Mouse (Mus musculus): Measurements from ENCODE around the gene Ptcra. TPM values are rescaled to one million over a fixed set of nuclear protein-coding genes. Genes with fewer than 3 reads are reported as not detected.
"Not testable (repeated sequence)": the region's sequence is repeated elsewhere in the genome, so short reads cannot be mapped to it uniquely, and the experiment has no call there.

Ptcra gene
- total RNA-seq, 2 experiments from 2014 or later: 0.72 TPM; not detected in 1

GRCm38 (mm10) chr17:46772038-46772403, 8.5 kb upstream of the Ptcra start:
- no peak for ATAC-seq (replicated peaks; ENCODE audit: poor library complexity)

- ATAC-seq (replicated peaks; ENCODE audit: poor library complexity): no peak
Measured at GRCm38 (mm10) chr17:46771616-46772015, 8.1 kb upstream of the Ptcra start.

- 0 out of 2 replicates have a peak, but pooled peaks have one; percentile 27 for ATAC-seq (replicated peaks; ENCODE audit: poor library complexity)
Measured at GRCm38 (mm10) chr17:46771025-46771424, 7.5 kb upstream of the Ptcra start.

- ATAC-seq (replicated peaks; ENCODE audit: poor library complexity): no peak
Measured at GRCm38 (mm10) chr17:46770546-46770945, 7.0 kb upstream of the Ptcra start.

DNA sequence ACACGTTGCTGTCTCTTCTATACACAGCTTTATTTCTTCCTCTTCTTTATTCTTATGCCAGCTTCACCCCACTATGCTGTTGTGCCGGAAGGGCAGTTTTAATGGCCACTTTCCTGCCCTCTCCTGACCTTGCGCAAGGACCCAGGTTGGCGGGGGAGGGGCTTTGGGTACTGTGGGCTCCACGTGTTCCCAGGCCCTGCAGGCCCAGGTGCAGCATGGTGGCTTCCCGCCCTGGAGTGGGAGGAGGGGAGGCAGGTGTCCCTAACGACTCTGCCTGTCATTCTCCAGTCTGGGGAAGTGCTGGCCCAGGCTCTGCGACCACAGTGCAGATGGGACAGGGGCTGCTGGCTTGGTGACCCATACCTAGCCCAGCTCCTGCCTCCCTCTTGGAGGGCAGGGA, 4.4 kb upstream of the Ptcra start:
- ATAC-seq (replicated peaks; ENCODE audit: poor library complexity): no peak; the same call in 1 of the 2 replicates

DNA sequence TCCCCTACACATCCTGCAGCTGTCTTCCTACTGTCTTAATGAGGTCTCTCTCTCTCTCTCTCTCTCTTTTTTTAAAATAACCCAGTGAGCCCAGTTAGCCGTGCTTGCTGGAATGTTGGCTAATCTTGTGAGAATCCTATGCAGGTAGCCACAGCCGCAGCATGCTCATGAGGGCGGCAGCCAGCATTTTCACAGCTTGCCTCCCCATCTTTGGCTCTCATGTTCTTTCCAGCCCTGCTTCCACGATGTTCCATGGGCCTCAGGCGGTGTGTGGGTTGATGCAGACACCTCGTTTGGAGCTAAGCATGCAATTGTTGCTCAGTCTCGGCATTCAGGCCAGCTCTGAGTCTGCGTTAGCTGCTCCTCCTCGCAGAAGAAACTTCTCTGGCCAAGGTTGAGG, 1.4 kb upstream of the Ptcra start:
- not testable (repeated sequence) for ATAC-seq (replicated peaks; ENCODE audit: poor library complexity)

GRCm38 (mm10) chr17:46758753-46759152, 4.8 kb downstream of the Ptcra start:
- ATAC-seq (replicated peaks; ENCODE audit: poor library complexity): no peak

- peak; percentile 92 for ATAC-seq (replicated peaks; ENCODE audit: poor library complexity)
Measured at GRCm38 (mm10) chr17:46751794-46752556, 11.5 kb downstream of the Ptcra start, which contains the start of gene Cnpy3. Gene Cnpy3, minus strand, starts transcription at chr17:46752214.

GRCm38 (mm10) chr17:46751056-46751793, 12.3 kb downstream of the Ptcra start:
- peak; percentile 59 for ATAC-seq (replicated peaks; ENCODE audit: poor library complexity)

DNA sequence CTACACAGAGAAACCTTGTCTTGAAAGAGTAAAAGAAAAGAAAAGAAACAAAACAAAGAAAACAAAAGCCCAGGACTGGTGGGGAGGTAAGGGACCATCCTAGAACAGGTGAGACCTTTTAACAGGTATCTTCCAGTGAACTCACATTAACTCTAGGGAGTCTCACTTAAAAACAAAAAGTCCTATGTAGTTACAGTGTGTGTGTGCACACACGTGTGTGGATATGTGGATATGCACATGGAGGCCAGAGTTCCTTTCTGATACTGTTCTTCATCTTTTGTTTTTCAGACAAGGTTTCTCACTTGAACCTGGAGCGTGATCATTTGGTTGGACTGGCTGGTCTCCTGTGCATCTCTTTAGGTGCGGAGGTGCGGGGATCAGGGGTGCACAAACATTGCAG, 12.9 kb downstream of the Ptcra start:
- no peak for ATAC-seq (replicated peaks; ENCODE audit: poor library complexity)

DNA sequence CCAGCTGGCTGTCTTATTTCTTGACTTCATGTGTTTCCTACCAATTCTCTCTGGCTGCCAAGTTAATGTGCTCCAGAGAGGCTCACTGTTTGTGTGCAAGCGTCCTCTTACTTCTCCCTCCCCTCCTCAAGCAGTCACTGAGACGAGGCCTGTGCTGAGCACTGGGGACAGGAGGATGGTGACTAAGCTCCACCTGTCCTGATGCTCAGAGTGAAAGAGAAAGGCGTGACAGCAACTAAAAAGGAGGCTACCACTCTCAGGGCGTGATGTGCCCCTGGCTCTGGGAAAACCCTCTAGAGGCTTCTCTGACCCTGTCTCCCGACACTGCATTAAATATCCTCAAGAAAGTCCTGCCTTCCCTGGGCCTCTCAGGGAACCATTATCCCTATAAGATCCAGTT, 14.2 kb downstream of the Ptcra start:
- no peak for ATAC-seq (replicated peaks; ENCODE audit: poor library complexity)

GRCm38 (mm10) chr17:46747806-46748205, 15.7 kb downstream of the Ptcra start:
- ATAC-seq (replicated peaks; ENCODE audit: poor library complexity): no peak

- ATAC-seq (replicated peaks; ENCODE audit: poor library complexity): no peak
Measured at GRCm38 (mm10) chr17:46747234-46747633, 16.3 kb downstream of the Ptcra start.

- ATAC-seq (replicated peaks; ENCODE audit: poor library complexity): no peak
Measured at GRCm38 (mm10) chr17:46745506-46745905, 18.0 kb downstream of the Ptcra start.

DNA sequence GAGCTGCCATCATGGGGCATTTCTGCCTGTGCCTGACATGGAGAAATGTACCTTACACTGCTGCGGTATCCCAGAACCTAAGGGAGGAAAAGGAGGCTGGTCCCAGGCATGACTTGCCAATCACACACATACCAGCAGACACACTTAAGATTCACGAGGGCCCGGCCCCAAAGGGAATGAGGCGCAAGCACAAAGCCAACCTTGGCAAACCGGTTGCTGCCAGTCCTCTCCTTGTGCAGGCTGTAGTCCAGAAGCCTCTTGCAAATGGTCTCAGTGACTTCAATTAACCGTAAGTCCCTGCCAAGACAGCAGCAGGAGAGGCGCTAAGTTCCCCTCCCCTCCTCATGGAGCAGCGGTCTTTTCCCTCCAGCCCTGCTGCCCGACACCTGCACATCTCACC, 20.5 kb downstream of the Ptcra start:
- no peak for ATAC-seq (replicated peaks; ENCODE audit: poor library complexity)

- ATAC-seq (replicated peaks; ENCODE audit: poor library complexity): no peak
Measured at GRCm38 (mm10) chr17:46741305-46741704, 22.2 kb downstream of the Ptcra start.

GRCm38 (mm10) chr17:46736160-46736559, 27.4 kb downstream of the Ptcra start:
- peak; percentile 90 for ATAC-seq (replicated peaks; ENCODE audit: poor library complexity)

GRCm38 (mm10) chr17:46735287-46735686, 28.2 kb downstream of the Ptcra start:
- no peak for ATAC-seq (replicated peaks; ENCODE audit: poor library complexity)

DNA sequence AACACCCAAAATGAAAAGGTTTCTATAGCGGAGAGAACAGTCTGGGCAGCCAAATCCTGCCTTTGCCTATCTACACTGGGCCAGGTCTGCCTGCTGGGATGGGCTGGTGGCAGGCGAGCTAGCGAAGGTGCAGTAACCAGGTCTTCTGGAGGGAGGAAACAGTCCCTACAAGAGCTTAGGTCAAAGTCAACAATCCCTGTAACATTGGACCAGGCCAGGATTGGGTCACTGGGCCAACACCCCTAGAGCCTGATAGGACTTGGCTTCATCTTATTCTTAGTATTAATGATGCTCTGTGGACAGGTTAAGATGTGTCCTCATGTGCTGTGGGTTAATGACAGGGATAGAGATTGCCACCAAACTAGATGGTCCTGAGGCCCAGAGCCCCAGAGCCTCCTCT, 29.5 kb downstream of the Ptcra start:
- no peak for ATAC-seq (replicated peaks; ENCODE audit: poor library complexity)

GRCm38 (mm10) chr17:46728904-46729318, 34.6 kb downstream of the Ptcra start, which contains the start of gene Gnmt:
Gene Gnmt, minus strand, starts transcription at chr17:46729168.
- peak; percentile 5; the same call in 1 of the 2 replicates for ATAC-seq (replicated peaks; ENCODE audit: poor library complexity)

DNA sequence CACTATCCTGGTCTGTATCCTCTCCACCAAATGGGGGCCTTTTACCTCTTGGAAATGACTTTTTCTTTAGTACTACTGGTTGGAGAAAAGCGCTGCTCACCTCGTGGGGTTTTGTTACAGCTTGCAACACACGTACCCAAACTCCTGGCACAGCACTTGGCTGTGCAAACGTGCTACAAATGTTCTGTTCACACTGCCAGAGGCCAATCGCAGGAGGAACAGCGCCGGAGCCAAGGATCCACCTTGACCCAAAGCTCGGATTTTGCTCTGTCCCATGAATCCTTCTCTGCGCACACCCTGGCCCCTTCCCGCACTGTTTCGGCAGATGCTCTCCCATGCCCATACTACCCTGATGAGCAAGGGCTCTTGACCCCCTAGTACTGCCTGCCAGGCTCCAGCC, 35.0 kb downstream of the Ptcra start:
- ATAC-seq (replicated peaks; ENCODE audit: poor library complexity): no peak

DNA sequence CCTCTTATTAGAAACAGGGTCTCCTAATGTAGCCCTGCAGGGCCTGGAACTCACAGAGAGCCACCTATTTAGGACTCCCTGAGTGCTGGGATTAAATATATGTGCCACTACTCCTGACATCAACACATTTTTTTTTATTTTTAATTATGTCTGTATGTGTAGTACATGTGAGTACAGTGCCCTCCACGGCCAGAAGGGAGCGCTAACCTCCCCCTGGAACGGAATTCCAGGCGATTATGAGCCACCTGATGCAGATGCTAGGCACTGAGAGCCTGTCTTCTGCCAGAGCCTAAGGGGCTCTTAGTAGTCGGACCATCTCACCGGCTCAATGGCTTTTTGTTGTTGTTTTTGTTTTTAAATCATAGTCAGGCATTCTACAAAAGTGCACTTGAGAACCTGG, 35.5 kb downstream of the Ptcra start:
- ATAC-seq (replicated peaks; ENCODE audit: poor library complexity): no peak

All from megakaryocyte progenitor cell, adult 5-6 weeks (primary cell).